Mouse (Mus musculus): ENCODE data around the gene Tax1bp1. TPM values are rescaled to one million over a fixed set of nuclear protein-coding genes. Genes with fewer than 3 reads are reported as not detected.

Tax1bp1 gene
- polyA plus RNA-seq, 1 experiment from 2014 or later, result 168 TPM

DNA sequence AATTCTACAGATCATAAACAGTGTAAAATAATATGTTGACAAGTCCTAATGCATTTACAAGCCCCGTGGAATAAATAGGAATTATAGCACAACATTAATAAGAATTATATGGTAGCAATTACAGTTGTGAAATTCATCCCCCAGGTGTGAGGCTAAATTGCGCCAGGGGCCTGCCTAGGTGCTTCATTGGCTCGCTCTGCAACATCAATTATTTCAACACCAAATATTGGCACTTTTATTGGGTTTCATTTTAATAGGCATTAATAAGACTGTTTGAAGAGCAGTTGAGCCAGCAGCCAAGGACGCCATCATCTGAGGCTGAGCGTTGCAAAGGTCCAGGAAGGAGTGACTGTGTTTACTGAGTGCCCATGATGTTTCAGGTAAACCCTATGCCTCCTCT is 65.0 kb downstream of the Tax1bp1 start:
- Histone ChIP-seq H3K4me2 (replicated peaks) (no peak overlapping the region), H3K27ac (no peak overlapping the region), H3K4me1 (replicated peaks) (no peaks in the 10 kb centered on the region), H3K9me3 (no peaks in the 10 kb centered on the region), H3K4me3 (replicated peaks) (no peak overlapping the region), H3K36me3 (0 out of 2 replicates have a peak, but pooled peaks cover 4% of the 10 kb centered on the region), H3K27me3 (no peaks in the 10 kb centered on the region), H3K9ac (replicated peaks) (no peak overlapping the region)
- WGBS, result 93% methylated on average over 5 of the region's 5 CpGs
- no peak for ATAC-seq

DNA sequence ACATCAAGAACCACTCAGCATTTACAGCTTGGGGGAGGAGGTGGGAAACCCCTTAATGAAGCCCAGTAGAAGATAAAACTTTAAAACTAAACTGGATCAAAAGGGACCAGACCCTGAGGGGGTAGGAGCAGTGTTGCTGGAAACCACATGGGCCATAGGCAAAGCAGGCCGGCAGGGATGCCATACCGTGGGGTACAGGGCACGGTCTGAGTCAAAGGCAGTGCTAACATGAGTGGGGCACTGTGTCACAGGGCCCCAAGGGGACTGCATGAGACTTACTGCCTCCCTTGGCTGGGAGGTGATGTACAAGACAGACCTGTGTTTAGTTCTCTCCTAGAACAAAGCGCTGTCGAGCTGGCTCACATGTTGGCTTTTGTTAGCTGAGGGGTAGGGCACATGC is 66.0 kb downstream of the Tax1bp1 start:
- no peak overlapping the region for H3K4me2 ChIP-seq (replicated peaks)
- H3K4me3 ChIP-seq (replicated peaks), result no peak overlapping the region
- H3K9me3 ChIP-seq, result no peaks in the 10 kb centered on the region
- H3K9ac ChIP-seq (replicated peaks), result no peak overlapping the region
- no peak for ATAC-seq
- 0 out of 2 replicates have a peak, but pooled peaks cover 4% of the 10 kb centered on the region for H3K36me3 ChIP-seq
- H3K27ac ChIP-seq, result no peak overlapping the region
- WGBS, result 84% methylated on average over 5 of the region's 5 CpGs
- H3K4me1 ChIP-seq (replicated peaks), result no peaks in the 10 kb centered on the region
- H3K27me3 ChIP-seq, result no peaks in the 10 kb centered on the region

DNA sequence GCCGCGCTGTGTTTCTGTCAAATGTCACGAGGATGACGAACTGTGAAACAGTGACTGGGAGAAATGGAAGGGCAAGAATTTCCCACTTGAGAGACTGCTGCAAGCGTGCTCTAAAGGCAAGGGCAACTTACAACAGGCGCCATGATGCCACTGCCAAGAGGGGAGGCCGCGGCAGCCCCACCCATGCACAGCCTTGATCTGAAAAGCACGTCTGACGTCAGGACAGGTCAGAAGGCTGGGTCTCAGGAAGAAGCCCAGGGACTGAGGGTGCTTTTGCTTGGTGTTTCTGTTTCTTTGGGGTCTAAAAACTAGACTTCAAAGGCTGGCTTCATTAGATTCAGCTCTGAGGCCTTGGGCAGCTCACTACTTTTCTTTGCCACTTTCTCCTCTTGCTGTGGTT is 76.8 kb downstream of the Tax1bp1 start:
- H3K4me1 ChIP-seq (replicated peaks), result peaks cover 7% of the 10 kb centered on the region; the same call in 1 of the 2 replicates
- ATAC-seq, result no peak
- H3K36me3 ChIP-seq, result no peaks in the 10 kb centered on the region
- no peak overlapping the region for H3K4me3 ChIP-seq (replicated peaks)
- H3K9me3 ChIP-seq, result no peaks in the 10 kb centered on the region
- WGBS, result 86% methylated on average over 10 of the region's 10 CpGs
- H3K27me3 ChIP-seq, result no peaks in the 10 kb centered on the region
- H3K9ac ChIP-seq (replicated peaks), result no peak overlapping the region
- H3K4me2 ChIP-seq (replicated peaks), result no peak overlapping the region
- no peak overlapping the region for H3K27ac ChIP-seq

DNA sequence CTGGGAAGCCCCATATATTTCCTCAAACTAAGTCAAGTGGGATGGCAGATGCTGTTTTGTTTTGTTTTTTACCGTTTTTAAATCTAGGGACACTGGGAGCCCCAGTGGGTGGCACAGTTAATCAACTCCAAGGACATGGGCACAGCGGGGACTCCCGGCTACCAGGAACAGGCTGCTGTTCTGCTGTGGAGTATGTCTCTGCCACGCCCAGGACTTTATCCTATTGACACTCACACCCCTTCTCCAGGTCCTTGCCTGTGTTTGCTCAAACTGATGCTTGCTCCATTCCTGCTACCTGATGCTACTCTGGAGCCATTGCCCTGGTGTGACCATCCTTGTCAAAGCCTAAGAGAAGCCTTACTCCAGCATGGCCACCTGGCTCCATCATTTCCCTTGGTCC is 77.3 kb downstream of the Tax1bp1 start:
- ATAC-seq, result no peak
- H3K36me3 ChIP-seq, result no peaks in the 10 kb centered on the region
- H3K27me3 ChIP-seq, result no peaks in the 10 kb centered on the region
- no peak overlapping the region for H3K27ac ChIP-seq
- H3K4me3 ChIP-seq (replicated peaks), result no peak overlapping the region
- H3K9ac ChIP-seq (replicated peaks), result no peak overlapping the region
- no peaks in the 10 kb centered on the region for H3K9me3 ChIP-seq
- no peak overlapping the region for H3K4me2 ChIP-seq (replicated peaks)
- peaks cover 7% of the 10 kb centered on the region; the same call in 1 of the 2 replicates for H3K4me1 ChIP-seq (replicated peaks)
- 83% methylated on average over 4 of the region's 4 CpGs for WGBS

DNA sequence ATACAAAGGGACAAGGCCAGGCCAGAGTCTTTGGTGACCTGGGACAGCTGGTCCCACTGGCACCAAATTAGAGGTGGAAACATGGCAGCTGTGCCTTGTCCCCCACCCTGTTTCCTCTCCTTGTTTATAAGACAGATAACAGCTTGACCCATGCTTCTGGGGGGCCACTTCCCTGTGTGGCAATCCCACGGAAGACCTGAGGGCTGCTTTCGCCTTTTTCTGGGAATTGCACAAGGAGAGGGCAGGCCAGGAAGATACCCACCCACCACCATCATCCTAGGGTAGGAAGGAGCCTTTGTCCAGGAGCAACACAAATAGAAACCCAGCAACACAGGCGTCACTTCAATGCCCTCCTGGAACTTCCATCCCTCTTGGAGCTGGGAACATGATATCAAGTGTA is 78.9 kb downstream of the Tax1bp1 start:
- no peak for ATAC-seq
- Histone ChIP-seq H3K27ac (no peak overlapping the region), H3K9me3 (no peaks in the 10 kb centered on the region), H3K4me3 (replicated peaks) (no peak overlapping the region), H3K9ac (replicated peaks) (no peak overlapping the region), H3K4me2 (replicated peaks) (no peak overlapping the region), H3K27me3 (no peaks in the 10 kb centered on the region), H3K4me1 (replicated peaks) (peaks cover 16% of the 10 kb centered on the region), H3K36me3 (no peaks in the 10 kb centered on the region)
- 79% methylated on average over 3 of the region's 3 CpGs for WGBS

DNA sequence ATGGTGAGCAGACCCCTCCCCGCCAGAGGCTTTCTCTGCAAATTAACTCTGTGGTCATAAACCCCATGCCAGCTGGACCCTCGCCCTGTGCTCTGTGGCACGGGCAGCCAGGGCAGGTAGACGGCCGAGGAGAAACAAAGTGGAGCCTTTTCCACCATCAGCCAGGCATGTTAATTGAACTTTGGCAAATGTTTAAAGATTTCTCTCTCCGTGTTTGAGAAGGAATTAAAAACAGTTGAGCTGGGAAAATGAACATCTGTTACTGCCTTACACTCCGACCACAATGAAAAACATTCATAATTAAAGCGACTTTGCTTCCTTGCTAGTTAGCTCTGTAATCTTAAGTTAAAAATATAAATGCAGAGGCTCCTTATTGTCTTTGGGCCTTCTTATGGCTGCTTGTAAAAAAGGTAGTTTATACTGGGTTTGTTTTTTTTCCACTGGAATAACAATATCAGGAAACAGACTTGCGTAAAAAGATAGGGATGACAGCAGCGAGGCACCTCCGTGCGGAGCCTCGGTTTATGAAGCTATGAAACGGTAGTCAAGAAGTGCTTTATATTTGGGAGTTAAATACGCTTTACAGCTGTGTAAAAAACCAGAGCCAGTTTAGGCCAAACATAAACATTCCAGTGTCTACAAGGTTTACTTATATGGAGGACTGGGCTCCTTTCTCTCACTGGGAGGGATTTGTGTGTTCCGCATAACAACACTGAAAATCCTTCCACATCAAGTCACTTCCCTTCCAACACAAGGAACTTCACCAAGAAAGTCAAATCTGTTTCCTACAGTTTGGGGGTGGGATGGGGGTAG is 81.7 kb downstream of the Tax1bp1 start:
- Histone ChIP-seq H3K36me3 (no peaks in the 10 kb centered on the region), H3K4me1 (replicated peaks) (peaks cover 15% of the 10 kb centered on the region), H3K9ac (replicated peaks) (no peak overlapping the region), H3K27me3 (no peaks in the 10 kb centered on the region), H3K9me3 (no peaks in the 10 kb centered on the region), H3K4me2 (replicated peaks) (no peak overlapping the region), H3K27ac (0 out of 2 replicates have a peak overlapping the region, but pooled peaks have one; percentile 0), H3K4me3 (replicated peaks) (no peak overlapping the region)
- 75% methylated on average over 16 of the region's 16 CpGs for WGBS
- no peak for ATAC-seq

DNA sequence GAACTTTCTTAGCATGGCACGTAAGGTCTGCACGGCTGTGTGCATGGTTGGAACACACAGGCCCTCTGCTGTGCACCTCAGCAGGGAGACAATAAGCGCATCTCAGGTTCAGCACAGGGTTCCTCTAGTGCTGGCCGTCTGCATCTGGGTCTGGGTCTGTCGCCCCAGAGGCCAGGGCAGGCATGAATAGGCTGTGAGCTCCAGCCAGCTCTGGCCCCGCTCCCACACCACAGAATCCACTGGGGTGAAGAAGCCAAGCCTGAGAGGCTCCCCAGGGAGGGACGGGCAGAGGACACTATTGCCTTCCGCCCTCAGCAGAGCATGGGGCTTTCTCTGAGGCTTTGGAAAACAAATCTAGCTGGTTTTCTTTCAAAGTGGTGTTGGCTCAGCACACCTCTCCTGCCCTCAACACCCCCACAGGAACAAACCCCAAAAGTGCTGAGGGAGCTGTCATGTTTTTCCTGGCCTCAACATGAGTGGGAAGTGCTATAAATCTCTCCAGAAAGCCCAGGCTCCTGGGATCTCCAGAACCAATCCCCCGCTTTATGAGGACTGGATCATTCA is 82.6 kb downstream of the Tax1bp1 start:
- H3K9ac ChIP-seq (replicated peaks), result no peak overlapping the region
- H3K27me3 ChIP-seq, result no peaks in the 10 kb centered on the region
- H3K4me2 ChIP-seq (replicated peaks), result no peak overlapping the region
- 62% methylated on average over 9 of the region's 9 CpGs for WGBS
- no peaks in the 10 kb centered on the region for H3K36me3 ChIP-seq
- H3K4me3 ChIP-seq (replicated peaks), result no peak overlapping the region
- H3K4me1 ChIP-seq (replicated peaks), result peaks cover 15% of the 10 kb centered on the region
- no peak for ATAC-seq
- no peaks in the 10 kb centered on the region for H3K9me3 ChIP-seq
- no peak overlapping the region for H3K27ac ChIP-seq

DNA sequence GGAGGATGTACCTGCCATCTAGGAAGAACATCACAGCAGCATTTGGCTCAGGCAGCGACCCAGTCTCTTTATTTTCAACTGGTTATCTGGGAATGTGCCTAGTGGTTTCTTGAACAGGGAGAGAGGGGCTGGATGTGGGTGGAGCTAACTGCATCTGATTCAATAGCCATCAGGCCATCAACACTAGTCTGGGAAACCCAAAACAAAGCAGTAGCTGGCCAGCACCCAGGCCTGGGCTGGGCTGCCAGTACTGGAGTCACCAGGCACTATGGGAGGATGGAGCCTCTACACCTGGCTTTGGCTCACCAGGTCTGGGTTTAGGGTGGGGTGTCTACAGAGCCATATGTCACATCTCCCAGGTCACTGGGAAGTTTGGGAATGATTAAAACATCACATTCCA is 83.2 kb downstream of the Tax1bp1 start:
- no peak overlapping the region for H3K9ac ChIP-seq (replicated peaks)
- no peak overlapping the region for H3K4me2 ChIP-seq (replicated peaks)
- WGBS, result 72% methylated on average over 1 of the region's 1 CpGs
- H3K4me1 ChIP-seq (replicated peaks), result peaks cover 15% of the 10 kb centered on the region
- no peak overlapping the region for H3K27ac ChIP-seq
- ATAC-seq, result no peak
- no peak overlapping the region for H3K4me3 ChIP-seq (replicated peaks)
- H3K36me3 ChIP-seq, result no peaks in the 10 kb centered on the region
- no peaks in the 10 kb centered on the region for H3K9me3 ChIP-seq
- H3K27me3 ChIP-seq, result no peaks in the 10 kb centered on the region

DNA sequence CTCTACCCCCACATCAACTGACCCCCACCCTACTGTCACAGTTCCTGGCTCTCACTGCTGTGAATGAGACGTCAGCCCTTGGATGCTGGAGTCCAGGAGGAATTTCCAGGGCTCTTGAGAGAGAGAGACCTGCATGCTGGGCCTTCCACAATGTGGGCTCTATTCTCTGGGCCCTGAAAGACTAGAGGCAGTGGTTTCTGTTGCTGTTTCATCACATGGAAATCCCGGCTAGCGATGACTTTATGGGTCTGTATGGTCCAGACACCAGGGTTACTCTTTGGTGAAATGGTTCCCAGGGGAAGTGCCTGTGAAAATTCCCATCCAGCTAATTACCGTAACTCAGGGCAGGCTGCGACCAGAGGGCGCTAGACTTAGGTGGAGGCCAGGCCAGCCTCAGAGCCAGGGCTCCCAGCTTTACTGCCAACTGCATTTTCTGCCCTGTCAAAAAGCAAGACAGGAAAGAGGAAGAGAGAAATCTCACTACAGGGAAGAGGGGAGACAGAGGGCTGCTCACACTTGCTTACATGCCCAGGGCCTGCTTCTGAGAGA is 83.8 kb downstream of the Tax1bp1 start:
- Histone ChIP-seq H3K27me3 (no peaks in the 10 kb centered on the region), H3K4me2 (replicated peaks) (no peak overlapping the region), H3K27ac (no peak overlapping the region), H3K4me3 (replicated peaks) (no peak overlapping the region), H3K36me3 (no peaks in the 10 kb centered on the region), H3K4me1 (replicated peaks) (peaks cover 17% of the 10 kb centered on the region), H3K9me3 (no peaks in the 10 kb centered on the region), H3K9ac (replicated peaks) (no peak overlapping the region)
- no peak for ATAC-seq
- 55% methylated on average over 6 of the region's 6 CpGs for WGBS

DNA sequence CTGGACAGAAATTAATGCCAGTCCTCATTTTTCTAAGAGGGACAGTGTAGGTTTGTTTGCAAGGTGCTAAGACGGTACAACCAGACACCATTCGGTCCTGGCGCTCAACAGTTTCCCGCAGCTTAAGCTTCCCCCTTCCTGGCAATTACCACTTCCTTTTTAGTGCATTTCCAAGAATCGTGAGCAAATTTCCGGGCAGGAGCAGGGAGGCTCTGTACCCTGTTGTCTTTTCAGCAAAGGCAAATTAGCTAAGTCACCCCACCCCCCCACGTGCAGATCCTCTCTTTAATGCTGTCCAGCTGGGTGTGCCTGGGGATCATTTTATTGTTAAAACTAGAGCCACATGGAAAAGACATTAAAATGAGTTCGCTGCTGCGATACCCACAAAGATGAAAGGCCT is 88.7 kb downstream of the Tax1bp1 start:
- H3K36me3 ChIP-seq, result no peaks in the 10 kb centered on the region
- H3K9ac ChIP-seq (replicated peaks), result no peak overlapping the region
- peaks cover 14% of the 10 kb centered on the region for H3K4me1 ChIP-seq (replicated peaks)
- no peak overlapping the region for H3K27ac ChIP-seq
- H3K4me2 ChIP-seq (replicated peaks), result no peak overlapping the region
- no peak for ATAC-seq
- H3K4me3 ChIP-seq (replicated peaks), result no peak overlapping the region
- no peaks in the 10 kb centered on the region for H3K27me3 ChIP-seq
- no peaks in the 10 kb centered on the region for H3K9me3 ChIP-seq
- 55% methylated on average over 9 of the region's 9 CpGs for WGBS

DNA sequence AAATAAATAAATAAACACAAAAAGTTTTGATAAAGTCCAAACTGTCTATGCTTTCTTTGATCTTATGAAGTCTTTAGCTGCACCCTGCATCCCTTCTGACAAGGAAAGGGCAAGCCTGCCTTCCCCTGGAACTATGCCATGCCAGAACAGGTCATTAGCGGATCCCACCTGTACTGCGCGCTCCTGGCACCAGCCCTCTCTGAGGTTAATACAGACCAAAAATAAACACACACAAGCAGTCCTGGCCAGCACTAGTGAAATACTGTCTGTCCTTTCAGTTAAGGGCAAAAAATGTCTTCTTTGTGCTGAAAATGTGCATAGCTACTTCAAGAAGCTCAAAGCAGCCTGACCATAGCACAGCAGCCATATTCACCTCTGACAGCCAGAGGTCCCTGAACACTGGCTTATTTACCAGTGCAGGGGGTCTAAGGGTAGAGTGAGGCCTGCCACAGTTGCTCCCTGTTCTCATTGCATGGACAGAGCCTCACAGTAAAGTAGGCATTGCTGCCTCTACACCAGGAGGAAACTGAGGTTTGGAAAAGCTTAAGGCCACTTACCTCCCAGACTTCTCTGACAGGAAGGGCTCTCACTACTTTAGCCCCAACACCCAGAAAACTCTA is 91.8 kb downstream of the Tax1bp1 start:
- Histone ChIP-seq H3K27me3 (no peaks in the 10 kb centered on the region), H3K9ac (replicated peaks) (no peak overlapping the region), H3K4me3 (replicated peaks) (no peak overlapping the region), H3K4me2 (replicated peaks) (no peak overlapping the region), H3K36me3 (no peaks in the 10 kb centered on the region), H3K9me3 (no peaks in the 10 kb centered on the region), H3K27ac (no peak overlapping the region), H3K4me1 (replicated peaks) (0 out of 2 replicates have a peak, but pooled peaks cover 7% of the 10 kb centered on the region)
- WGBS, result 93% methylated on average over 3 of the region's 3 CpGs
- ATAC-seq, result no peak

All from midbrain, embryonic 13.5 days (tissue).